Mouse (Mus musculus) bone marrow macrophage, adult 2 months (primary cell): ENCODE data around the gene Serpina11. TPM values are rescaled to one million over a fixed set of nuclear protein-coding genes. Genes with fewer than 3 reads are reported as not detected.

Experiments
- H3K27ac ChIP-seq: 2 replicates; pipeline ENCODE4 v1.5.1; 2012; ENCODE audit warnings: low read depth, low read length; ENCODE audit not compliant: insufficient read depth
- H3K4me1 ChIP-seq: 2 replicates; pipeline ENCODE4 v1.6.1; 2012; ENCODE audit warnings: low read length; ENCODE audit not compliant: control insufficient read depth, insufficient read depth
- H3K4me3 ChIP-seq: 2 replicates; pipeline ENCODE4 v1.5.1; 2012; ENCODE audit warnings: mild to moderate bottlenecking, low read length, moderate library complexity; ENCODE audit not compliant: insufficient read depth
- CTCF ChIP-seq: IDR thresholded peaks from 2 replicates; pipeline ENCODE4 v1.5.1; 2012; ENCODE audit warnings: low read depth, mild to moderate bottlenecking, low read length, moderate library complexity
- POLR2A ChIP-seq: IDR thresholded peaks from 2 replicates; pipeline ENCODE4 v1.6.1; 2012; ENCODE audit warnings: mild to moderate bottlenecking, low read depth, low read length, borderline replicate concordance
- polyA plus RNA-seq: library from polyadenylated mRNA; stranded (reverse); fragments of >200 nt; gene quantifications from 2 replicates; pipeline ENCODE4 v1.2.4, GENCODE M21; 2012; ENCODE audit not compliant: missing spikeins, insufficient read depth, insufficient read length

Serpina11 gene
- polyA plus RNA-seq = not detected in 2 replicates

DNA sequence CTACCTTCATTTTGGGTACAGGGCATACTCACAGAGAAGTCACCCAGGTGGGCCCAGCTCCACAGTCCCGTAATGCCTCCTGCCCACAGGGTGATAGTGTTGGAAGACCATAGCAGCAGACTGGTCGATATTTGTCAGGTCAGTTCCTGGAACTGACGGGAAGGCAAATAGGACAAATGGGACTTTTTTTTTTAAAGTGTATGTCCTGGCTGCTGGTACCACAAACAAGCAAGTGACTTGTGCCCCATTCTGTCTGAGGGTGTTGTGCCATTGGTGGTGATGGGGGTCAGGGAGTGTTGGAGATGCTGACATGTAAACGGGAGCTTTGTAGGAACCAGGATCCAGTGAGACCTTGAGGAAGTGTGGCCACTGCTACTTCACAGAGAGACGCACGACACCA lies at the start of gene Serpina11:
TSS of gene Serpina11 (minus strand) at position 101 of the 400 bp plus-strand sequence.
- H3K4me1 ChIP-seq = no peaks in the 10 kb centered on the region
- no peak within 1 kb of the TSS for H3K27ac ChIP-seq
- TF ChIP-seq POLR2A = no peak
- TF ChIP-seq CTCF = no peak
- H3K4me3 ChIP-seq = no peak within 1 kb of the TSS

DNA sequence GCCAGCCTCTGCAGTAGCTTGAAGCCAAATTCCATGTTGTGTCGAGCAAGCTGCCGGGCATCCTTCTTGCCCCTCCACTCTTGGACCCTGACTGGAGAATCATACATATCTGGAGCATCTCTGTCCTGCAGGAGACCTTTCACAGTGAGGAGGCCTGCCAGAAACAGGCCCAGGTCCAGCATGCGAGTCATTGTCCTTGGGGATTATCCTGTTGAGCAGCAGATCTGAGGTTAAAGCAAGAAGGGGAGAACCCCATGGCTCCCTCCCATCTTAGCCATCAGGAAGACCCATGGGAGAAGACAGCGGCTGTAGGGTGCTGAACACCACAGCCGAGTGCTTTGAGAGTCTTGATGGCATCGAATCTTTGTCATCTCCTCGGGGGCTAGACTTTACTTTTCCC lies 48.4 kb upstream of the Serpina11 start:
- Histone ChIP-seq H3K4me3 (no peak overlapping the region), H3K27ac (no peak overlapping the region), H3K4me1 (no peaks in the 10 kb centered on the region)
- no peak for TF ChIP-seq CTCF

DNA sequence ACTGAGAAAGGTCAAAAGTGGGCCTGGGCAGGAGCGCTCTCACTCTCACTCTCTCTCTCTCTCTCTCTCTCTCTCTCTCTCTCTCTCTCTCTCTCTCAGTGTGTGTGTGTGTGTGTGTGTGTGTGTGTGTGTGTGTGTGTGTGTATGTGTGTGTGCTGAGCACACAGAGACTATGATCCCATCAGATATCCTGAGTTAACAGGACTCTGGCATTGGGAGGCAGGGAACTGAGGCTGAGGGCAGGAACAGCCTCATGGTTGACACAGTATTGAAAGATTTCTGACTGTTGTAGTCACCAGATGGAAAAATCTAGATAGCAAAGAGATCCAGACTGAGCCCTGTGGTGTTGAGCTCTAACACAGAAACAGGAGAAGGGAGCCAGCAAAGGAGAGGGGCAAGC lies 44.0 kb upstream of the Serpina11 start:
- H3K4me1 ChIP-seq = no peaks in the 10 kb centered on the region
- H3K4me3 ChIP-seq = no peak overlapping the region
- H3K27ac ChIP-seq = no peak overlapping the region
- TF ChIP-seq CTCF = no peak
- TF ChIP-seq POLR2A = no peak

DNA sequence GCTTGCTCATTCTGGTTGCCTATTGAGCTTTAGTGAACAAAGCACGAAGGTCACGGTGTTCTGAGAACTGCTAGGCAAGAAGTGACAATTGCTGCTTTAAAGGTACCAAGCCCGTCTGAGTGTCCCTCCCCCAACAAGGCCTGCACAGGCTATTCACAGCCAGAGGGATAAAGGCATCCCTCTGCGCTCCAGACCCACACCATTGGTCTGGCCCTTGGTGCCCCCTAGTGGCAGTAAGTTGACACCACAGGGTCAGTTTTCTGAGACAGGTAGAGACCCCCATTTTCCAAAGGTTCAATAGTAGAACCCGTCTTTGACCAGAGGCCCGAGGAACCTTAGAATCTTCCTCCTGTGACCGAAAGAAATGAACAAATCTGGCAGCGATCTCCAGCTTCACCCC lies 40.2 kb upstream of the Serpina11 start:
- H3K27ac ChIP-seq = no peak overlapping the region
- no peaks in the 10 kb centered on the region for H3K4me1 ChIP-seq
- no peak overlapping the region for H3K4me3 ChIP-seq
- TF ChIP-seq POLR2A = no peak
- TF ChIP-seq CTCF = no peak; the same call in 1 of the 2 replicates

DNA sequence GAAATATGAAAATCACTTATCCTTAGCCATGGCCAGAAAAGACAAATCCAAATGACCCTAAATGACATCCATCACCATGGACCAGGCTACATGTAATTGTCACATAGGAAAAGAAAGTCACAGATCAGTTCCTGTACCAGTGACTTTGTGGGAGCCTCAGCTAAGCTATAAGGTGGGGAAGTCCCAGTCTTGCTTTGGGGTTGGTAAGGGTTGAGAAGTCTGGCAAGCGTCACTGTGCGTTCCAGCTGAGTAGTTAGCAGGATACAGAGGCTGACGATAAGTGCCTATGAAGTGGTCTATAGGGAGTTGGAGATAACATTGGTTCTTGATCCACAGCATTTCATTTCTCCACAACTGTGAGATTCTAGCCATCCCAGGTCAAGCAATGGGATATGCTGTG lies 25.5 kb upstream of the Serpina11 start:
- Histone ChIP-seq H3K4me1 (no peaks in the 10 kb centered on the region), H3K4me3 (no peak overlapping the region), H3K27ac (no peak overlapping the region)
- TF ChIP-seq POLR2A (no peak), CTCF (no peak)

DNA sequence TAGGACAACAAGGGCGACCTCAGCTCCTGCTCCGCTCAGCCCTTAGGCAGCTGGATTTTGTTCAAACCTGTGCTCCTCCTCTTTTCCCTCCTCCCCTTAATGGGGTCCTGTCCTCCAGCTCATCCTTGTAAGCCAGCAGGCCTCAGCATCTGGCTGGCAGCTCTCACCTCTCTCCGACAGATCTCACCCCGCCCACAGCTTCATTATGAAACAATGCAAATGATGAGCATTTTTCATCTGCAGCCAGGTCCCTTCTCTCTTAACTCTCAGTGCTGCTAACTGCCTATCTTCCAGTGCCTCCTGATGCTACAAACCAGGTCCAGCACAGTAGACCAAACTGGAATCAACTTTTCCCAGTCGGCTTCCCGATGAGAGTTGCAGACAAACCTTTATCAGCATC lies 23.9 kb upstream of the Serpina11 start, which contains the start of gene Serpina9:
TSS of gene Serpina9 (minus strand) at position 136 of the 400 bp plus-strand sequence.
- TF ChIP-seq POLR2A (no peak), CTCF (no peak)
- H3K4me1 ChIP-seq = no peaks in the 10 kb centered on the region
- no peak within 1 kb of the TSS for H3K27ac ChIP-seq
- no peak within 1 kb of the TSS for H3K4me3 ChIP-seq

DNA sequence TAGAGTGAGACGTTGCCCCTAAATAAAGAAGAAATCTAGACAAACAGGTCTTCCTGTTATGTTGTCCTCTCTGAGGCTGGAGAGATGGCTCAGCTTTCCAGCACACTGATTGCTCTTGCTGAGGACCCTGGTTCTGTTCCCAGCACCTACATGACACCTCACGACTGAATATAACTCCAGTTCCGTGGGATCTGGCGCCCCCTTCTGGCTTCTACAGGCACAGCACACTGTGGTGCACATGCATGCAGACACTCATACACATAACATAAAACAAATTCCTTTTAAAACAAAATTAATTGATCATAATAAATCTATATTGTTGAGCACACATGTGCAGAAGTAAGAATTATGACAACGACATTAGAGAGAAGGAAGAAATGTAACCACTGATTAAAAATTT lies 14.9 kb upstream of the Serpina11 start:
- H3K27ac ChIP-seq = no peak overlapping the region
- no peak for TF ChIP-seq POLR2A
- no peak for TF ChIP-seq CTCF

DNA sequence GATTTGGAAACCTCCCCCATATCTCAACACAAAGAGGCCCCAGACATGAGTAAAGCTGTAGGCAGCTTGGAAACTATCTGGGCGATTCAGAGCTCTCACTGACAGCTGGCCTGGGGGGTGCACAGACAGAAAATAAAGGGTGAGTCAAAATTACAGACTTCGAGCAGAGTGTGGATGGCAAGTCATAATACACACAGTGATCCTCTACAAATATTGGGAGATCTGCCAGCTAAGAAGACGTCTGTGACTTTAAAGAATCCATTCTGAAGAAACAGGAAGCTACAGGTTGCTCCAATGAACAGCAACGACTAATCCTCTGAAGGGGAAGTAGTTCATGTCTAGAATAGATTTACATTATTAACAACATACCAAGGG lies 13.5 kb upstream of the Serpina11 start:
- no peak overlapping the region for H3K27ac ChIP-seq
- H3K4me3 ChIP-seq = no peak overlapping the region
- no peaks in the 10 kb centered on the region for H3K4me1 ChIP-seq
- TF ChIP-seq CTCF (no peak), POLR2A (no peak)

More for the DNA sequence above, 14.9 kb upstream of the Serpina11 start:
- no peak overlapping the region for H3K4me3 ChIP-seq
- no peaks in the 10 kb centered on the region for H3K4me1 ChIP-seq

DNA sequence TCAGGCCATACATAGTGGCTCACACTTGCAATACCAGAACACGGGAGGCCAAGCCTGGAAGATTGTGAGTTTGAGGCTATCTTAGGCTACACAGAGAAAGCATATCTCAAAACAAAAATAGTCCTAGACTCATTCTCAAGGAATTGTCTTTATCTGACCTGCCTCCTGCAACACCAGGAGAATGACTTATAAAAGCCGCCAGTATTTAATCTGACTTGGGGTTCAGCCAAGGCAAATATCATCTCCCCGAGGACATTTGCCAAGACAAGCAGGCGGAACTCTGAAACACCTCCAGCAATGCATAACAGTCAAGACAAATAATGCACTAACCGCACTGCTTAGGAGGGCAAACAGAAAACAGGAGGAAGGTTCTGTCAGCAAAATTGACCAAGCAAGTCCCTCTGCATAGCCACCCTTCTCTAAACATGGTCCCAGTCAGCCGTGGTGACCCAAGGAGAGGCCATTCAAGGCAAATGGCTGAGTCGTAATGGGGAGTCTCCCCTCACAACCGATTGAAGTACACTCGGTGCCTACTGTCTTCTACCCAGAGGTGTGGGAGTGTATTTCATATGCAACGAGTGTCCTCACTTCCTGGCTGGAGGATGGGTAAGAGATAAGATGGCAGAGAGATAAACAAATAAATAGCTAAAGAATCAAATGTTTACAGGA lies 12.9 kb upstream of the Serpina11 start:
- Histone ChIP-seq H3K4me1 (no peaks in the 10 kb centered on the region), H3K4me3 (no peak overlapping the region), H3K27ac (no peak overlapping the region)
- no peak for TF ChIP-seq POLR2A
- TF ChIP-seq CTCF = no peak

DNA sequence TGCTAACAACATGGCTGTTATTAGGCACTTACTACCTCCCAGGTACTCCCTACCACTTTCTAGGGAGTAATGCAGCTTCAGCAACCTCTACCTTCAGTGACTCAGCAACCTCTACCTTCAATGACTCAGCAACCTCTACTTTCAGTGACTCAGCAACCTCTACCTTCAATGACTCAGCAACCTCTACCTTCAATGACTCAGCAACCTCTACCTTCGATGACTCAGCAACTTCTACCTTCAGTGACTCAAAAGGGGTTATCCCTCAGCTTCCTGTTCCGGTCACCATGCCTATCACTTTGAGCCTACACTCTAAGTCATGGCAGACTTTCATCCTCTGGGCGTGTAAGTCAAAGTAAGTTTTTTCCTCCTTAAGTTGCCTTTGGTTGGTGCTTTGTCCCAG lies 10.8 kb upstream of the Serpina11 start:
- TF ChIP-seq POLR2A (no peak), CTCF (no peak)
- H3K4me3 ChIP-seq = no peak overlapping the region
- H3K4me1 ChIP-seq = no peaks in the 10 kb centered on the region
- no peak overlapping the region for H3K27ac ChIP-seq
